Mouse (Mus musculus) spleen, adult 2 months (tissue): ENCODE results near the gene 1700025F22Rik. TPM values are rescaled to one million over a fixed set of nuclear protein-coding genes. Genes with fewer than 3 reads are reported as not detected.
A peak's percentile ranks its signal among the peaks of the same experiment; 100 is the strongest.
"Not testable (repeated sequence)": the region's sequence is repeated elsewhere in the genome, so short reads cannot be mapped to it uniquely, and the experiment has no call there.

Experiments
- DNase-seq, 2 experiments: peaks; one replicate each; pipeline versions ENCODE4 v3.0.0 to v3.0.0-alpha.2; 2012 to 2021; ENCODE audit warnings: low spot score in 2 of 2, low read depth in 1 of 2
- H3K27ac ChIP-seq: fragments of 200-500 bp; 2 replicates; pipeline ENCODE4 v1.5.1; 2012; ENCODE audit warnings: low read length, inconsistent platforms; ENCODE audit not compliant: insufficient read depth
- H3K27me3 ChIP-seq: fragments of 200-500 bp; 2 replicates; pipeline ENCODE4 v1.6.1; 2012; ENCODE audit warnings: mild to moderate bottlenecking, moderate library complexity, low read length, inconsistent platforms; ENCODE audit not compliant: control insufficient read depth, insufficient read depth
- H3K36me3 ChIP-seq: fragments of 200-500 bp; 2 replicates; pipeline ENCODE4 v1.6.1; 2012; ENCODE audit warnings: mild to moderate bottlenecking, low read length, inconsistent platforms; ENCODE audit not compliant: control insufficient read depth, insufficient read depth
- H3K4me1 ChIP-seq: fragments of 200-500 bp; 2 replicates; pipeline ENCODE4 v1.6.1; 2011; ENCODE audit warnings: inconsistent platforms; ENCODE audit not compliant: control insufficient read depth, insufficient read depth, insufficient read length
- H3K4me3 ChIP-seq: fragments of 200-500 bp; 2 replicates; pipeline ENCODE4 v1.5.1; 2011; ENCODE audit warnings: mild to moderate bottlenecking, inconsistent platforms; ENCODE audit not compliant: insufficient read depth, insufficient read length; ENCODE audit errors: extremely low read depth
- CTCF ChIP-seq: fragments of 200-500 bp; IDR thresholded peaks from 2 replicates; pipeline ENCODE4 v1.5.1; 2011; ENCODE audit warnings: mild to moderate bottlenecking, inconsistent platforms; ENCODE audit not compliant: insufficient read depth, insufficient read length, insufficient replicate concordance; ENCODE audit errors: extremely low read depth
- POLR2A ChIP-seq: fragments of 200-500 bp; IDR thresholded peaks from 2 replicates; pipeline ENCODE4 v1.6.1; 2011; ENCODE audit warnings: low read depth, low read length, inconsistent platforms
- WGBS: fragments of 180-500 bp; shearing (Covaris S2); methylation state at CpG from one replicate; pipeline ENCODE4 v1.1.7; 2018; 5-methylcytosine and 5-hydroxymethylcytosine counted together
- polyA plus RNA-seq: library from polyadenylated mRNA; depleted of rRNA; stranded (reverse); fragments of >200 nt; gene quantifications from 2 replicates; pipeline ENCODE4 v1.2.3, GENCODE M21; 2012

The 1700025F22Rik gene
- polyA plus RNA-seq, 1 experiment, result not detected

GRCm38 (mm10) chr19:11134852-11135251, 30.3 kb downstream of the 1700025F22Rik start:
- H3K27me3 ChIP-seq, result no peaks in the 10 kb centered on the region; the same call in 1 of the 2 replicates
- no peak overlapping the region for H3K4me3 ChIP-seq
- no peaks in the 10 kb centered on the region; the same call in 1 of the 2 replicates for H3K4me1 ChIP-seq
- 90% methylated on average over 2 of the region's 2 CpGs for WGBS
- H3K36me3 ChIP-seq, result no peaks in the 10 kb centered on the region
- no peak for TF ChIP-seq CTCF
- no peak for TF ChIP-seq POLR2A
- DNase-seq, result no peak
- H3K27ac ChIP-seq, result no peak overlapping the region

- not testable (repeated sequence) for DNase-seq, H3K36me3 ChIP-seq
- WGBS, result 56% methylated on average over 8 of the region's 8 CpGs
Measured at GRCm38 (mm10) chr19:11130776-11131175, 34.3 kb downstream of the 1700025F22Rik start, which contains the start of gene 1700017D01Rik. 1700017D01Rik (minus strand) TSS chr19:11130876.

GRCm38 (mm10) chr19:11129702-11130101, 35.4 kb downstream of the 1700025F22Rik start:
- H3K27me3 ChIP-seq, result no peaks in the 10 kb centered on the region
- 91% methylated on average over 1 of the region's 1 CpGs for WGBS

More at GRCm38 (mm10) chr19:11130776-11131175, 34.3 kb downstream of the 1700025F22Rik start, which contains the start of gene 1700017D01Rik:
- not testable (repeated sequence) for H3K27me3 ChIP-seq, H3K4me3 ChIP-seq, H3K4me1 ChIP-seq, H3K27ac ChIP-seq

GRCm38 (mm10) chr19:11121016-11121420, 44.1 kb downstream of the 1700025F22Rik start:
- 4% methylated on average over 18 of the region's 38 CpGs for WGBS
- H3K36me3 ChIP-seq, H3K4me1 ChIP-seq, H3K27me3 ChIP-seq: not testable (repeated sequence)
- H3K4me3 ChIP-seq, result peak overlapping the region; percentile 58; the same call in 1 of the 2 replicates
- peak overlapping the region; percentile 65 for H3K27ac ChIP-seq
- DNase-seq, result peak in 1 of 2 experiments; percentile 7

More at GRCm38 (mm10) chr19:11129702-11130101, 35.4 kb downstream of the 1700025F22Rik start:
- no peak for DNase-seq
- TF ChIP-seq POLR2A (no peak), CTCF (no peak)
- H3K27ac ChIP-seq, result no peak overlapping the region
- H3K4me1 ChIP-seq, result no peaks in the 10 kb centered on the region; the same call in 1 of the 2 replicates
- H3K4me3 ChIP-seq, result no peak overlapping the region
- H3K36me3 ChIP-seq, result no peaks in the 10 kb centered on the region

- peak overlapping the region; percentile 41; the same call in 1 of the 2 replicates for H3K27ac ChIP-seq
- TF ChIP-seq POLR2A, result no peak
- TF ChIP-seq CTCF, result no peak
- H3K4me3 ChIP-seq, result no peak overlapping the region
- H3K4me1 ChIP-seq, result peaks cover 9% of the 10 kb centered on the region; the same call in 1 of the 2 replicates
- no peaks in the 10 kb centered on the region for H3K36me3 ChIP-seq
- peak in 1 of 2 experiments; percentile 39 for DNase-seq
- 19% methylated on average over 2 of the region's 2 CpGs for WGBS
- no peaks in the 10 kb centered on the region for H3K27me3 ChIP-seq
Measured at GRCm38 (mm10) chr19:11119338-11119737, 45.8 kb downstream of the 1700025F22Rik start.

GRCm38 (mm10) chr19:11107746-11108145, 57.4 kb downstream of the 1700025F22Rik start:
- TF ChIP-seq CTCF (no peak), POLR2A (no peak)
- no peak overlapping the region for H3K4me3 ChIP-seq
- no peaks in the 10 kb centered on the region for H3K27me3 ChIP-seq
- no peak overlapping the region for H3K27ac ChIP-seq
- H3K36me3 ChIP-seq, result no peaks in the 10 kb centered on the region
- 14% methylated on average over 3 of the region's 3 CpGs for WGBS
- peaks cover 3% of the 10 kb centered on the region; the same call in 1 of the 2 replicates for H3K4me1 ChIP-seq
- DNase-seq, result peak in 1 of 2 experiments; percentile 14

- Histone ChIP-seq H3K4me3 (no peak overlapping the region), H3K36me3 (no peaks in the 10 kb centered on the region), H3K4me1 (no peaks in the 10 kb centered on the region), H3K27me3 (no peaks in the 10 kb centered on the region), H3K27ac (no peak overlapping the region)
- WGBS, result 71% methylated on average over 1 of the region's 1 CpGs
- no peak for DNase-seq
- TF ChIP-seq POLR2A (no peak), CTCF (no peak)
Measured at GRCm38 (mm10) chr19:11101880-11102279, 63.2 kb downstream of the 1700025F22Rik start.
